Mouse (Mus musculus) small intestine, adult 2 months (tissue): ENCODE measurements around the gene Rsbn1l.

Experiments used
- CTCF ChIP-seq: fragments of 200-500 bp; IDR thresholded peaks from 2 replicates; pipeline ENCODE4 v1.5.1; 2012; ENCODE audit warnings: low read depth, mild to moderate bottlenecking, control low read depth, inconsistent platforms, low read length, moderate library complexity, mixed read lengths; ENCODE audit not compliant: insufficient replicate concordance, insufficient read length; ENCODE audit errors: extremely low read depth
- POLR2A ChIP-seq: fragments of 200-500 bp; IDR thresholded peaks from 2 replicates; pipeline ENCODE4 v1.6.1; 2012; ENCODE audit warnings: low read depth, mild to moderate bottlenecking, control low read depth, inconsistent platforms, low read length, moderate library complexity

DNA sequence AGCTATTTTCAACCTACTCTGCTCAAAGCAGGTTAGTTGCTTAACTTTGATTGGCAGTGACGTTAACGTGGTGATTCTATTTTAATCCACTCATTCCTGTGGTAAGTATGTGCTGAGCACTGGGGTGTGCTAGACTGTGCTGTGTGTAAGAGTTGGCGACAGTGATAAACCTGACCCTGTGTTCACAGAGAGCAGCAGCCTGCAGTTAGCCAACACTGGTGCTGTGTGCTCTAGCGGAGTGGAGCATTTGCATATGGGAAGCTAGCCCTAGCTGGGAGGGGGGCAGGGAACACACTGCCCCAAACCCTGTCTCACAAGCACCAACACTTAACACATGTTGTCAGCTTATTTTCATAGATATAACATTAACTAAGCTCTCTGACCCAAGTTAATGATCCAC, 11.7 kb upstream of the Rsbn1l start:
- TF ChIP-seq POLR2A (no peak), CTCF (no peak)
